Mouse (Mus musculus) MEL-GATA-1-ER (cell line): Measurements from ENCODE around the gene Ttc19.

Experiments
- DNase-seq: peaks from one replicate; pipeline ENCODE4 v3.0.0-alpha.2; 2012; ENCODE audit warnings: low read depth; ENCODE audit errors: extremely low read depth

Ttc19 gene

GRCm38 (mm10) chr11:62280675-62281600 is at the start of gene Ttc19, which contains the start of gene Zswim7:
Ttc19 (plus strand) TSS chr11:62281473.
Zswim7 (minus strand) TSS chr11:62281375.
- peak; percentile 77 for DNase-seq

GRCm38 (mm10) chr11:62240631-62241261 is 40.5 kb upstream of the Ttc19 start:
- DNase-seq, result peak; percentile 48

GRCm38 (mm10) chr11:62243871-62244270 is 37.4 kb upstream of the Ttc19 start:
- DNase-seq, result no peak

GRCm38 (mm10) chr11:62244471-62244870 is 36.8 kb upstream of the Ttc19 start:
- no peak for DNase-seq

- peak; percentile 26 for DNase-seq
Measured at GRCm38 (mm10) chr11:62247759-62248400, 33.4 kb upstream of the Ttc19 start.

GRCm38 (mm10) chr11:62248401-62249244 is 32.6 kb upstream of the Ttc19 start, which contains the start of gene Adora2b:
Adora2b (plus strand) TSS chr11:62248984.
- peak; percentile 22 for DNase-seq

- no peak for DNase-seq
Measured at GRCm38 (mm10) chr11:62249266-62250037, 31.8 kb upstream of the Ttc19 start.

- DNase-seq, result peak; percentile 71
Measured at GRCm38 (mm10) chr11:62251047-62251446, 30.2 kb upstream of the Ttc19 start.

- no peak for DNase-seq
Measured at GRCm38 (mm10) chr11:62253380-62253779, 27.9 kb upstream of the Ttc19 start.

GRCm38 (mm10) chr11:62259214-62259613 is 22.1 kb upstream of the Ttc19 start:
- DNase-seq, result no peak

GRCm38 (mm10) chr11:62263599-62263998 is 17.7 kb upstream of the Ttc19 start:
- no peak for DNase-seq

- no peak for DNase-seq
Measured at GRCm38 (mm10) chr11:62264018-62264417, 17.3 kb upstream of the Ttc19 start.

GRCm38 (mm10) chr11:62265642-62266041 is 15.6 kb upstream of the Ttc19 start:
- DNase-seq, result no peak

GRCm38 (mm10) chr11:62266466-62267214 is 14.6 kb upstream of the Ttc19 start:
- DNase-seq, result no peak

- no peak for DNase-seq
Measured at GRCm38 (mm10) chr11:62268381-62268780, 12.9 kb upstream of the Ttc19 start.

- no peak for DNase-seq
Measured at GRCm38 (mm10) chr11:62269097-62269496, 12.2 kb upstream of the Ttc19 start.

- DNase-seq, result no peak
Measured at GRCm38 (mm10) chr11:62270851-62271250, 10.4 kb upstream of the Ttc19 start.

GRCm38 (mm10) chr11:62277086-62277485 is 4.2 kb upstream of the Ttc19 start:
- DNase-seq, result no peak

GRCm38 (mm10) chr11:62278027-62278426 is 3.2 kb upstream of the Ttc19 start:
- peak; percentile 83 for DNase-seq
